Mouse (Mus musculus): ENCODE results near the gene Gm49321.

Gm49321 gene

GRCm38 (mm10) chr12:73949318-73950058, 12.0 kb downstream of the Gm49321 start:
- DNase-seq = peak; percentile 46 to 73

- peak; percentile 14 to 48 for DNase-seq
Measured at GRCm38 (mm10) chr12:73952879-73953278, 15.4 kb downstream of the Gm49321 start.

- DNase-seq = no peak
Measured at GRCm38 (mm10) chr12:73953420-73954186, 16.1 kb downstream of the Gm49321 start.

GRCm38 (mm10) chr12:73954785-73955184, 17.3 kb downstream of the Gm49321 start:
- peak in 1 of 2 experiments; percentile 13 for DNase-seq

- DNase-seq = no peak
Measured at GRCm38 (mm10) chr12:73957676-73958075, 20.2 kb downstream of the Gm49321 start.

GRCm38 (mm10) chr12:73958830-73959229, 21.4 kb downstream of the Gm49321 start:
- DNase-seq = no peak

GRCm38 (mm10) chr12:73964291-73965281, 27.1 kb downstream of the Gm49321 start, which contains the start of gene Snapc1:
Snapc1 (plus strand) TSS chr12:73964481.
- peak; percentile 97 to 99 for DNase-seq

GRCm38 (mm10) chr12:73969142-73969541, 31.7 kb downstream of the Gm49321 start:
- DNase-seq = no peak

- no peak for DNase-seq
Measured at GRCm38 (mm10) chr12:73974584-73974983, 37.1 kb downstream of the Gm49321 start.

- peak; percentile 85 to 88 for DNase-seq
Measured at GRCm38 (mm10) chr12:73978144-73978543, 40.7 kb downstream of the Gm49321 start.

GRCm38 (mm10) chr12:73979667-73980066, 42.2 kb downstream of the Gm49321 start:
- peak in 1 of 2 experiments; percentile 5 for DNase-seq

- peak; percentile 88 to 92 for DNase-seq
Measured at GRCm38 (mm10) chr12:73982533-73982932, 45.1 kb downstream of the Gm49321 start.

- DNase-seq = peak; percentile 75 to 79
Measured at GRCm38 (mm10) chr12:73986299-73986698, 48.8 kb downstream of the Gm49321 start.

GRCm38 (mm10) chr12:73988393-73989008, 51.0 kb downstream of the Gm49321 start:
- DNase-seq = no peak

GRCm38 (mm10) chr12:73989594-73989993, 52.1 kb downstream of the Gm49321 start:
- DNase-seq = peak; percentile 58 to 81

GRCm38 (mm10) chr12:73996906-73997296, 59.4 kb downstream of the Gm49321 start:
- DNase-seq = no peak

- no peak for DNase-seq
Measured at GRCm38 (mm10) chr12:73997297-73998127, 60.1 kb downstream of the Gm49321 start, which contains the start of gene Syt16. Syt16 (plus strand) TSS chr12:73997661.

- DNase-seq = no peak
Measured at GRCm38 (mm10) chr12:73998128-73998456, 60.6 kb downstream of the Gm49321 start.

GRCm38 (mm10) chr12:74002449-74002848, 65.0 kb downstream of the Gm49321 start:
- DNase-seq = no peak

- peak; percentile 21 to 51 for DNase-seq
Measured at GRCm38 (mm10) chr12:74009448-74009911, 72.0 kb downstream of the Gm49321 start.

- DNase-seq = peak; percentile 76 to 92
Measured at GRCm38 (mm10) chr12:74013739-74014138, 76.3 kb downstream of the Gm49321 start.

All from kidney, postnatal 36 days (tissue).